Mouse (Mus musculus) left cerebral cortex, adult 11 months (tissue): Measurements from ENCODE around the gene Krtcap2.

Experiments used
- DNase-seq: peaks from one replicate; pipeline ENCODE4 v3.0.0; 2022; ENCODE audit warnings: low spot score

Krtcap2 gene

GRCm38 (mm10) chr3:89280606-89281511, 35.1 kb downstream of the Krtcap2 start, which contains the start of gene Efna1:
TSS of gene Efna1 (minus strand) at chr3:89281142.
- DNase-seq, result no peak

GRCm38 (mm10) chr3:89281579-89282290, 36.0 kb downstream of the Krtcap2 start:
- DNase-seq, result peak; percentile 71

DNA sequence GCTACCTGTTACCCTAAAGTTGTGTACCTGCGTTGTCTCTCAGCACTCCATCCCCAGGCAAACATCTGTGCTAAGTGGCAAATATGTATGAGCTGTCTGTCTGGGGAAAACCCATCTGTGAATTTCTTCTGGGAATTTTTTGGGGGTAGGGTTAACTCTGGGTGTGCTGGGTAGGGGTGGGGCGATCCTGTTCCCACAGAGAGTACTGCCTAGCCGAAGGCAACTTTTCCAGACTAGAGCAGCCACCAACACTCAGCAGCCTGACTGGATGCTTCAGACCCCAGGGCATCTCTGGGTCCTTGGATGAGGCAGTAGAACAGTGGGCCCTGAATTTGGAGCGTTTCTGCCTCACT, 36.5 kb downstream of the Krtcap2 start:
- no peak for DNase-seq

DNA sequence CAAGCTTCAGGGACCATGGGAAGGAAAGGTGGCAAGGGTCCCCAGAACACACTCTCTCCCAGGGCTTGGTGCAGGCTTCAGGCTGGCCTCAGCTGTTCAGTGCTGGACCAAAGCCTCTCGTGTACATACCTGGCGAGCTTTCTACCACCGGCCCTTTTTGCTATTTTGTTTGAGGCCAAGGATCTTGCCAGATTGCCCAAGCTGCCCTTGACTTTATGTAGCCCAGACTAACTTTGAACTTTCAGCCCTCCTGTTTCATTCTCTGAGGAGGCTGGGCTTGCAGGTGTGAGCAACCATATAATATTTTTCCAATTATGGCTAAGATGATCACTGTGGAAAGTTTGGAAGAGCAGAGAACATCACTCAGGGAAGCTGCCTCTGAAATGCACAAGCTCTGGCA, 38.5 kb downstream of the Krtcap2 start:
- DNase-seq, result no peak

DNA sequence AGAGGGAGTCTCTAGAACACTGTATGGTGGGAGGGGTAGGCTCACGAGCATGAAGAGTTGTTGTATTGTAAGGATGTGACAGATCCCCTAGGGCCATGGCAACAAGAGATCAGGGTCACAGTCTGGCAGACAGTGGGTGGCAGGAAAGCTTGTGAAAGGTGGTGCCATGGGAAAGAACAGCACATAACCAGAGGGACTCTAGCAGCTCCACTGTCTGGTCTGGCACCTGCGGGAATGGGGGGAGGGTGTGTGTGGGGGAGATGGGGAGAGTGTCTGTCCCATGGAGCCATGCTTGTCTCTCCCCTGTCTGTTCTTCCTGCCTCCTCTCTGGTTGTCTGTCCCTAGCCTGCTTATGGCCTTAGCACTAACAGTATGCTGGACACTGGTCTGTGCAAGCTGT, 39.8 kb downstream of the Krtcap2 start:
- DNase-seq, result no peak

GRCm38 (mm10) chr3:89287286-89287685, 41.5 kb downstream of the Krtcap2 start:
- no peak for DNase-seq

GRCm38 (mm10) chr3:89288503-89288928, 42.8 kb downstream of the Krtcap2 start:
- DNase-seq, result no peak

- no peak for DNase-seq
These were observed 46.1 kb downstream of the Krtcap2 start for GRCm38 (mm10) chr3:89291874-89292273.

- no peak for DNase-seq
These were observed 46.5 kb downstream of the Krtcap2 start for GRCm38 (mm10) chr3:89292303-89292702.

DNA sequence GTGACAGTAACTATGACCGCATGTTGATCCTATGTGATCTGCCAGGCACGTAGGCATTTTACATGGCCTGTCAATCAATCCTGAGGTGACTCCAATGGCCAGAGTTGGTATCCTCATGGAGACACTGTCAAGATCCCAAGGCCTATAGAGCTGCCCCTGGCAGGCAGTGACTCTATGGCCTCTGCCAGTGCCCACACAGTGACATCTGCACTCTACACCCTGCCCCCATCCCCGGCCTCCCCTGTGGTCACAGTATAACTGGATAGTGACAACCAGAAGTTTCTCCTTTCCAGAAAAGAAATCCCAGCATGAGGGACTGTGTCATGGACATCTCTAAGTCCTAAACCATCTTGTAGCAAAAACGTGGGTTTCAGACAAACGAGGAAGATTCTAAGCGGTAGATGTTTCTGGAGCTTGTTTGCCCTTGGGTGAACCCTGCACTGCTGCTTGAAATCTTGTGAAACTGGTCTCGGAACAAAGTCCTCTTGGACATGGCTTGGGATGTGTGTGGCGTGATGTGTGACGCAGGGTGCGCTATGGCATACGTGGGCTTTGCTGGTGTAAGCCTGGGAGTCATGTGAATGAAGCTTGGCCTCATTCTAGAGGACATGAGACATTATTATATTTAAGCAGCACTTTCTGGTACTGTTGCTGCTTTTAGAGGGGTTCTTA, 47.6 kb downstream of the Krtcap2 start:
- no peak for DNase-seq

GRCm38 (mm10) chr3:89294195-89294594, 48.4 kb downstream of the Krtcap2 start:
- no peak for DNase-seq

DNA sequence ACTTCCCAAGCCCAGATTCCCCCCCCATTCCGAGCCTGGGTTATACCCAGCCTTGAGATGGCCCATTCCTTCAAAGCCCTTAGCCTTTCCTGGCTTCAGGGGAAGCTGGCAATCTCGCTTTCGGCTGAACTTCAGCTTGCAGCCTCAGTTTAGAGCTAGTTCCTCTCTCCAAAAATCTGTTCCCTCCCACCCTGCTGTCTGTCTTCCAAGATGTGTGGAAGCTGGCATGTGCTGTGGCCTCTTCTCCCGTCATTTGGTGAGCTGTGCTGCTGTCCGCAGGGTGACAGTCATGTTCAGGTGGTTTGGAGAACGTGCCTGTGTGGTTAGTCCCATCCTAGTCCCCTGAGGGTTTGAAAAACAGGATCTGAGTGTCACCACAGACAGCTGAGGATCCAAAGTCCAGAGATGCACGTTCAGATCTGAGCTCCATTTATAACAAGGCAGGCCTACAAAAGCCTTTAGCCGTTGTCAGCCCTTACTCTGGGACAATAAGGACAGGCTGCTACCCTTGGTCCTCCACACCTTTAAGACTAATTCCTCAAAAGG, 50.0 kb downstream of the Krtcap2 start:
- DNase-seq, result no peak

DNA sequence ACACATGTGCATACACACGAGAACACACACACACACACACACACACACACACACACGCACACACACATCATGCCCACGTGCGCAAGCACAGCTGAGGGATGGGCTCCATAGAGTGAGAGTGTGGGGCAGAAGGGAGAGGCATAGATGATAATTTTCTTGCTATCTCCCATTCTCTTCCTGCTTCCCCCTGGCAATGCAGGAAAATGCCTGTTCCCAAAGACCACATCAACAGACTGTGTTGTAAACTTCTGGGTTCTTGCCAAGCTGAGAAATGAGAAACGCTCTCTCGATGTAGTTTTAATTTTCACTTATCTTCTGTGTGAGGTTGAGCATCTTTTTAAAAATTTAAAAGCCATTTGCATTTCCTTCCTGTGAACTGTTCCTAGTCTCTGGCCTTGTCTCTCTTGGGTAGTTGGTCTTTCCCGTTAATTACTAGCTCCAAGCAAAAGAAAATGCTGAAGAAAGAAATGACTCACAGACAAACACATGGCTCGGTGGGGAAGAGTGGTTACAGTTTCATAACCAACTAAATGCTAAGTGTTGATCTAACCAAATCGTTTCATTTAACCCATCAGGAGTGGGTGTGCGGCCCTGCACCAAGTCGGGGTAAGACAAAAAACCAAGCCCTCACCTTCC, 51.1 kb downstream of the Krtcap2 start:
- no peak for DNase-seq

GRCm38 (mm10) chr3:89298908-89299307, 53.1 kb downstream of the Krtcap2 start:
- DNase-seq, result no peak

DNA sequence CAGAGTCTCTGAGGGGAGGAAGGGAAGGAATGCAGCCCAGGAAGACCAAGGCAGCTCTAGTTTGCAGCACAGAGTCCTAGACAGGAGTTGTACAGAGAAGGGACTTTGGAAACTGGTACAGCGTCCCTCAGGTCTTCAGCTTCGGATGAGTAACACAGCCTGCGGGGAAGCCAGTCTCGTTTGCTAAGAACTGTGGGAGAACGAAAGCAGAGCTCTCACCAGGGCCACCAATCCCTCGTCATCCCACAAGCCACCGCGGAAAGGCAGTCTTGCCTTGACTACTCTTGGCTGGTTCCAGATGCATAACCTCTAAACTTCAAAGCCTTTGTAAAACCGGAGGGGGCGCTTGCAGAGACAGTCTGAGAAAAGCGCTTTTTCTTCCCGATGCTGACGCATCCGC, 53.7 kb downstream of the Krtcap2 start:
- no peak for DNase-seq
